Mouse (Mus musculus): Measurements from ENCODE around the gene Ano10. TPM values are rescaled to one million over a fixed set of nuclear protein-coding genes. Genes with fewer than 3 reads are reported as not detected.

Ano10 gene
- polyA plus RNA-seq, 1 experiment from 2014 or later: 35.3 TPM

DNA sequence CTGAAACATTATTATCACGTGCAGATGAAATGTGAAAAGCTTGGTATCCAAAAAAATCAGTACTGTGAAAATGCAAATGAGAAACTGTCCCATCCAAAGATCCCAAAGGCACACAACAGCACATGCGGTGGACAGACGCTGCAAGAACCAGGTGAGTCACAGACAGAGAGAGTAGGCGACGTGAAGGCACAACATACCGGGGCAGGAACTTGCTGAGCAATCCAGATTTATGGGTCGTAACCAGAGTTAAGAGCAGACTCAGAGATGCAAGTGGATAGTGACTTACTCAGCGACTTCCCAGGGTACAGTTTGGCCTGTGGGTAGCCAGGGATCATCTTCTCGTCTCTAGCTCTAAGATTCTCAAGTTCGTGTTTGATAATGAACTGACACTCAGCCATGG, 23.3 kb downstream of the Ano10 start:
- no peaks in the 10 kb centered on the region; the same call in 1 of the 2 replicates for H3K4me1 ChIP-seq (ENCODE audit: control insufficient read depth, insufficient read depth, low read length)
- no peak overlapping the region for H3K4me2 ChIP-seq (ENCODE audit: low read length)
- no peak overlapping the region for H3K9ac ChIP-seq (ENCODE audit: low read depth, low read length)
- H3K36me3 ChIP-seq (ENCODE audit: control insufficient read depth, insufficient read depth, low read length): peaks cover 3% of the 10 kb centered on the region
- WGBS: 93% methylated on average over 10 of the region's 10 CpGs
- no peak overlapping the region for H3K27ac ChIP-seq (ENCODE audit: low read length)
- no peak overlapping the region for H3K4me3 ChIP-seq (ENCODE audit: low read depth, low read length)
- H3K27me3 ChIP-seq (ENCODE audit: control insufficient read depth, insufficient read depth, low read depth, low read length): no peaks in the 10 kb centered on the region
- ATAC-seq: no peak
- no peaks in the 10 kb centered on the region for H3K9me3 ChIP-seq (replicated peaks; ENCODE audit: control insufficient read depth, low read length, poor library complexity, severe bottlenecking)

GRCm38 (mm10) chr9:122269256-122270041, 24.8 kb downstream of the Ano10 start:
- H3K36me3 ChIP-seq (ENCODE audit: control insufficient read depth, insufficient read depth, low read length): peaks cover 3% of the 10 kb centered on the region
- H3K9ac ChIP-seq (ENCODE audit: low read depth, low read length): no peak overlapping the region
- H3K4me1 ChIP-seq (ENCODE audit: control insufficient read depth, insufficient read depth, low read length): no peaks in the 10 kb centered on the region; the same call in 1 of the 2 replicates
- ATAC-seq: no peak
- no peaks in the 10 kb centered on the region for H3K9me3 ChIP-seq (replicated peaks; ENCODE audit: control insufficient read depth, low read length, poor library complexity, severe bottlenecking)
- 88% methylated on average over 3 of the region's 3 CpGs for WGBS
- H3K4me2 ChIP-seq (ENCODE audit: low read length): no peak overlapping the region
- no peaks in the 10 kb centered on the region for H3K27me3 ChIP-seq (ENCODE audit: control insufficient read depth, insufficient read depth, low read depth, low read length)
- H3K4me3 ChIP-seq (ENCODE audit: low read depth, low read length): no peak overlapping the region
- no peak overlapping the region for H3K27ac ChIP-seq (ENCODE audit: low read length)

DNA sequence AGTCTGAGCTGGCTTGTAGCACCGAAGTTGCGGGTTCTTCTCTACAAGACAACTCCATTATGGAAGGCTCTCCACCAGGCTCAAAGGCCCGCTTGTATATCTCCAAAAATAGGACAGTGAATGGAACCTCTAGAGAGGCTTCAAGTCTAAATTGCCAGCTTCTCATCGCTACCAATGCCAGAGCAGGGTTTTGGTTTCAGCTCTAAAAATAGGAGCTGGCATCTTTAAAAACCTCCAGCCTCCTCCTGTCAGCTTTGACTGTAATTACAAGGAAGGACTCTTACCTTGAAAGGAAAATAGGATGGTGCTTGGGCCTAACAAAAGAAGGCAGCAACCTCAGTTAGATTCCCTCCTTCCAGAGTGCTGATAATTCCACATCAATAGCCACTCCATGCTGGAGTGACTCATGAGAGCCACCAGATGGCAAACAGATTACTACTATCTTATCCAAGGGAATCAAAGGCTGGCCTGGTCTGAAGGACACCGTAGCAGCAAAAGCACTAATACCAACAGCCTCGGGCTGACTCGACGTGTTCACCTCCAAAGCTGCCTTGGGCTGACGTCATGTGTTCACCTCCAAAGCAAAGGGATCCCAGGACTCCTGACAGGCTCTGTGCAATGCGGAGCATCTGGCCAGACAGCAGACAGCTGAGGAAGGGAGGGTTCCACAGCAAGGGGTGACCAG, 28.6 kb downstream of the Ano10 start:
- Histone ChIP-seq H3K4me3 (ENCODE audit: low read depth, low read length) (no peak overlapping the region), H3K36me3 (ENCODE audit: control insufficient read depth, insufficient read depth, low read length) (peaks cover 3% of the 10 kb centered on the region), H3K27ac (ENCODE audit: low read length) (no peak overlapping the region), H3K4me2 (ENCODE audit: low read length) (no peak overlapping the region), H3K9me3 (replicated peaks; ENCODE audit: control insufficient read depth, low read length, poor library complexity, severe bottlenecking) (no peaks in the 10 kb centered on the region), H3K9ac (ENCODE audit: low read depth, low read length) (no peak overlapping the region), H3K27me3 (ENCODE audit: control insufficient read depth, insufficient read depth, low read depth, low read length) (no peaks in the 10 kb centered on the region), H3K4me1 (ENCODE audit: control insufficient read depth, insufficient read depth, low read length) (no peaks in the 10 kb centered on the region; the same call in 1 of the 2 replicates)
- 80% methylated on average over 10 of the region's 10 CpGs for WGBS
- no peak for ATAC-seq

DNA sequence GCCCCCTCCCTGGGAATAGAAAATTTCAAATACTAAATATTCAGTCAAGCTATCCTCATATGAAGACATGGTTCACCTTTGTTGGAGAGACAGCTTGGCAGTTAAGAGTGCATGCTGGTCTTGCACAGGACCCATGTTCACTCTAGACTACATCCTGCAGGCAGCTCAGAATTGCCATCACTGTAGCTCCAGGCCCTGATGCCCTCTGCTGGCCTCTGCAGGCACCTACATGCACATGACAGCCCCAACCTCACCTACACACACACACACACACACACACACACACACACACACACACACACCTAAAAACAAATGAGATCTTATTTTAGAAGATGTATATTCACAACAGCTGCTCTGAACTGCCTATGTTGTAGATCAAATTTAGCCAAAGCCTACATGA, 31.1 kb downstream of the Ano10 start:
- no peak for ATAC-seq

DNA sequence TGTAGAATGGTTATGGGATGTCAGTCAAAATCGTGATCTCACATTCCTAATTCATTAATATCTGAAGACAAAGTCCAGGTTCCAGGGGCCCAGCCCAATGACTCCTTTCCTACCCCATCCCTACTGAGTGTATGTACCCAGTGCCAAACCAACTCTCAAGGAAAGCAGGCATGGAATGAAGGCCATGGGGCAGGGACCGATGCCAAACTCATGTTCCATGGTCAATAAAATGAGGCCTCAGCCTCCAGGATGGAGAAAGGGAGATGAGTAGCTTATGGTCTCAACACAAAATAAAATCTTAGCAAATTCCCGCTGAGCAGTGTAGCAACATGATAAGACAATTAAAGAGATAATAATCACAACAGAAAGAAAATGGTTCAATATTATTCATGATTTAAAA, 39.8 kb downstream of the Ano10 start:
- no peak overlapping the region for H3K27ac ChIP-seq (ENCODE audit: low read length)
- WGBS: 96% methylated on average over 3 of the region's 3 CpGs
- no peaks in the 10 kb centered on the region for H3K9me3 ChIP-seq (replicated peaks; ENCODE audit: control insufficient read depth, low read length, poor library complexity, severe bottlenecking)
- H3K4me2 ChIP-seq (ENCODE audit: low read length): no peak overlapping the region
- no peaks in the 10 kb centered on the region for H3K4me1 ChIP-seq (ENCODE audit: control insufficient read depth, insufficient read depth, low read length)
- H3K27me3 ChIP-seq (ENCODE audit: control insufficient read depth, insufficient read depth, low read depth, low read length): no peaks in the 10 kb centered on the region
- peaks cover 31% of the 10 kb centered on the region for H3K36me3 ChIP-seq (ENCODE audit: control insufficient read depth, insufficient read depth, low read length)
- no peak overlapping the region for H3K4me3 ChIP-seq (ENCODE audit: low read depth, low read length)
- H3K9ac ChIP-seq (ENCODE audit: low read depth, low read length): no peak overlapping the region
- no peak for ATAC-seq

More for the DNA sequence above, 31.1 kb downstream of the Ano10 start:
- no peak overlapping the region for H3K27ac ChIP-seq (ENCODE audit: low read length)
- no peaks in the 10 kb centered on the region for H3K9me3 ChIP-seq (replicated peaks; ENCODE audit: control insufficient read depth, low read length, poor library complexity, severe bottlenecking)
- H3K4me3 ChIP-seq (ENCODE audit: low read depth, low read length): no peak overlapping the region
- no peak overlapping the region for H3K9ac ChIP-seq (ENCODE audit: low read depth, low read length)
- H3K27me3 ChIP-seq (ENCODE audit: control insufficient read depth, insufficient read depth, low read depth, low read length): no peaks in the 10 kb centered on the region
- H3K4me2 ChIP-seq (ENCODE audit: low read length): no peak overlapping the region
- no peaks in the 10 kb centered on the region for H3K4me1 ChIP-seq (ENCODE audit: control insufficient read depth, insufficient read depth, low read length)
- peaks cover 10% of the 10 kb centered on the region for H3K36me3 ChIP-seq (ENCODE audit: control insufficient read depth, insufficient read depth, low read length)

GRCm38 (mm10) chr9:122252113-122252512, 42.1 kb downstream of the Ano10 start:
- H3K4me3 ChIP-seq (ENCODE audit: low read depth, low read length): no peak overlapping the region
- no peak overlapping the region for H3K27ac ChIP-seq (ENCODE audit: low read length)
- H3K9me3 ChIP-seq (replicated peaks; ENCODE audit: control insufficient read depth, low read length, poor library complexity, severe bottlenecking): no peaks in the 10 kb centered on the region
- no peak overlapping the region for H3K4me2 ChIP-seq (ENCODE audit: low read length)
- H3K36me3 ChIP-seq (ENCODE audit: control insufficient read depth, insufficient read depth, low read length): peaks cover 19% of the 10 kb centered on the region
- ATAC-seq: no peak
- WGBS: 80% methylated on average over 1 of the region's 1 CpGs
- H3K9ac ChIP-seq (ENCODE audit: low read depth, low read length): no peak overlapping the region
- H3K27me3 ChIP-seq (ENCODE audit: control insufficient read depth, insufficient read depth, low read depth, low read length): no peaks in the 10 kb centered on the region
- H3K4me1 ChIP-seq (ENCODE audit: control insufficient read depth, insufficient read depth, low read length): peaks cover 3% of the 10 kb centered on the region; the same call in 1 of the 2 replicates

- H3K4me3 ChIP-seq (ENCODE audit: low read depth, low read length): no peak overlapping the region
- no peak overlapping the region for H3K27ac ChIP-seq (ENCODE audit: low read length)
- H3K4me1 ChIP-seq (ENCODE audit: control insufficient read depth, insufficient read depth, low read length): peaks cover 3% of the 10 kb centered on the region; the same call in 1 of the 2 replicates
- no peaks in the 10 kb centered on the region for H3K9me3 ChIP-seq (replicated peaks; ENCODE audit: control insufficient read depth, low read length, poor library complexity, severe bottlenecking)
- peak; percentile 71; the same call in 1 of the 2 replicates for ATAC-seq
- 36% methylated on average over 8 of the region's 8 CpGs for WGBS
- H3K36me3 ChIP-seq (ENCODE audit: control insufficient read depth, insufficient read depth, low read length): peaks cover 15% of the 10 kb centered on the region
- no peaks in the 10 kb centered on the region for H3K27me3 ChIP-seq (ENCODE audit: control insufficient read depth, insufficient read depth, low read depth, low read length)
- H3K9ac ChIP-seq (ENCODE audit: low read depth, low read length): no peak overlapping the region
- H3K4me2 ChIP-seq (ENCODE audit: low read length): 0 out of 2 replicates have a peak overlapping the region, but pooled peaks have one; percentile 10
These were observed 46.1 kb downstream of the Ano10 start for GRCm38 (mm10) chr9:122248168-122248567.

DNA sequence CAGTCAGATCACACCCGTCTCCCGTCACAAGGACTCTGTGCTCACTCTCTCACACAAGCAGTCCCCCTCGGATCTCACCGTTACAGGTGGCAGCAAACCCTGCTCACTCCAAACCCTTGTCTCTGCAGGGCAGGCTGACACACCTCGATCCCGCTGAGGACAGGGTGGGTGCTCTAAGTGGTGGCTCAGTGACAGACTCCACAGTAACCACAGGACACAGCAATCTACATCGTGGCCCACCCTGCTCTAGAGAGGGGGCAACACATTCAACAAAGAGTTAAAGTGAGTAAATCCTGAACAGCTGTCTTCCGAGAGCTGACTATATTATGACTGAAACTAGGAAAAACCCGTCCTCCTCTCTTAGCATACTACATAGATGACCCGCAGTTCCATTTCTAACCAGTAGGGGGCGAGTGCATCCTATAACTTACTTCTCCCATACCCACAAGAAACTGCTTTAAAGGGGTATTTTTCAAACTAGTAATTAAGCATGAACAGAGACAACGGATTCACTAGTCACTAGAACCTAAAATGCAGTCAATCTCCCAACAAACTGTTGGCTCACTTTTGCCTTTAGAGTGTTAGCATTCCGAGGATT, 46.7 kb downstream of the Ano10 start:
- Histone ChIP-seq H3K27ac (ENCODE audit: low read length) (no peak overlapping the region), H3K4me1 (ENCODE audit: control insufficient read depth, insufficient read depth, low read length) (peaks cover 3% of the 10 kb centered on the region; the same call in 1 of the 2 replicates), H3K36me3 (ENCODE audit: control insufficient read depth, insufficient read depth, low read length) (peaks cover 10% of the 10 kb centered on the region), H3K4me2 (ENCODE audit: low read length) (no peak overlapping the region), H3K27me3 (ENCODE audit: control insufficient read depth, insufficient read depth, low read depth, low read length) (no peaks in the 10 kb centered on the region), H3K4me3 (ENCODE audit: low read depth, low read length) (no peak overlapping the region), H3K9me3 (replicated peaks; ENCODE audit: control insufficient read depth, low read length, poor library complexity, severe bottlenecking) (no peaks in the 10 kb centered on the region), H3K9ac (ENCODE audit: low read depth, low read length) (no peak overlapping the region)
- WGBS: 46% methylated on average over 13 of the region's 13 CpGs
- peak; percentile 57 for ATAC-seq

DNA sequence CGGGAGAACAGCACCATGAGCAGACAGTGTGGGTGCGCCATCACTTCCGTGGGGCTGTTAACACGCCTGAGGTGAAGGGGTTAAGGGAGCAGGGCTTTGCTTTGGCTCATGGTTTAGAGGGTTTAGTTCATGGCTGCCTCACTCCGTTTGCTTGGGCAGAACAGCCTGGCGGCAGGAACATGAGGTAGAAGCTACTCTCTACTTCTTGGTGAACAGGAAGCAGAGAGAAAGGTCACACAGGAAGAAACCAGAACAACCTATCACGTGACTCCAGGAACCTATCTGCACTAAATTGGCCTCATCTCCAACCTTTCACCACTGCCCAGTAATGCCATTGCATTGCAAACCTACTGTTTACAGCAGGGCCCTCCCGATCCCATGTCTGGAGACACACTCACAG, 48.3 kb downstream of the Ano10 start:
- 91% methylated on average over 8 of the region's 8 CpGs for WGBS
- Histone ChIP-seq H3K4me3 (ENCODE audit: low read depth, low read length) (no peak overlapping the region), H3K9me3 (replicated peaks; ENCODE audit: control insufficient read depth, low read length, poor library complexity, severe bottlenecking) (no peaks in the 10 kb centered on the region), H3K27ac (ENCODE audit: low read length) (no peak overlapping the region), H3K4me1 (ENCODE audit: control insufficient read depth, insufficient read depth, low read length) (peaks cover 4% of the 10 kb centered on the region; the same call in 1 of the 2 replicates), H3K4me2 (ENCODE audit: low read length) (no peak overlapping the region), H3K36me3 (ENCODE audit: control insufficient read depth, insufficient read depth, low read length) (peaks cover 3% of the 10 kb centered on the region; the same call in 1 of the 2 replicates), H3K27me3 (ENCODE audit: control insufficient read depth, insufficient read depth, low read depth, low read length) (no peaks in the 10 kb centered on the region), H3K9ac (ENCODE audit: low read depth, low read length) (no peak overlapping the region)
- ATAC-seq: no peak

Data from midbrain, embryonic 16.5 days (tissue).